Mouse (Mus musculus) frontal cortex, adult 2 months (tissue): ENCODE results near the gene Fam104a. TPM values are rescaled to one million over a fixed set of nuclear protein-coding genes. Genes with fewer than 3 reads are reported as not detected.
A peak's percentile ranks its signal among the peaks of the same experiment; 100 is the strongest.
"Not testable (repeated sequence)": the region's sequence is repeated elsewhere in the genome, so short reads cannot be mapped to it uniquely, and the experiment has no call there.

Source experiments
- DNase-seq, 2 experiments: peaks; one replicate each; pipeline ENCODE4 v3.0.0; 2022; ENCODE audit warnings: low spot score in 1 of 2; ENCODE audit errors: extremely low spot score in 1 of 2
- polyA plus RNA-seq: library from polyadenylated mRNA; depleted of rRNA; stranded (reverse); fragments of >200 nt; gene quantifications from 2 replicates; pipeline ENCODE4 v1.2.3, GENCODE M21; 2012

Fam104a gene
- polyA plus RNA-seq, 1 experiment: 27.9 TPM

- no peak for DNase-seq
These were observed 16.8 kb downstream of the Fam104a start for GRCm38 (mm10) chr11:113667122-113667521.

- no peak for DNase-seq
These were observed 17.3 kb downstream of the Fam104a start for GRCm38 (mm10) chr11:113666648-113667047.

GRCm38 (mm10) chr11:113666205-113666604 is 17.8 kb downstream of the Fam104a start:
- DNase-seq: no peak

GRCm38 (mm10) chr11:113664279-113664678 is 19.7 kb downstream of the Fam104a start:
- DNase-seq: no peak

GRCm38 (mm10) chr11:113661835-113662351 is 22.1 kb downstream of the Fam104a start:
- DNase-seq: no peak

- no peak for DNase-seq
These were observed 23.0 kb downstream of the Fam104a start for GRCm38 (mm10) chr11:113660940-113661339.

- DNase-seq: not testable (repeated sequence)
These were observed 23.7 kb downstream of the Fam104a start for GRCm38 (mm10) chr11:113660213-113660612.

GRCm38 (mm10) chr11:113658763-113659162 is 25.2 kb downstream of the Fam104a start:
- no peak for DNase-seq

GRCm38 (mm10) chr11:113658319-113658718 is 25.6 kb downstream of the Fam104a start:
- no peak for DNase-seq

GRCm38 (mm10) chr11:113657221-113657620 is 26.7 kb downstream of the Fam104a start:
- no peak for DNase-seq

- no peak for DNase-seq
These were observed 27.4 kb downstream of the Fam104a start for GRCm38 (mm10) chr11:113656511-113656932.

GRCm38 (mm10) chr11:113654561-113655270 is 29.2 kb downstream of the Fam104a start:
- DNase-seq: peak in 1 of 2 experiments; percentile 67

- no peak for DNase-seq
These were observed 29.9 kb downstream of the Fam104a start for GRCm38 (mm10) chr11:113654105-113654504.

GRCm38 (mm10) chr11:113652516-113652915 is 31.4 kb downstream of the Fam104a start:
- DNase-seq: no peak

GRCm38 (mm10) chr11:113651907-113652273 is 32.1 kb downstream of the Fam104a start:
- no peak for DNase-seq

- no peak for DNase-seq
These were observed 32.6 kb downstream of the Fam104a start for GRCm38 (mm10) chr11:113651206-113651906.

GRCm38 (mm10) chr11:113649353-113650210 is 34.4 kb downstream of the Fam104a start, which contains the start of gene Slc39a11:
Gene Slc39a11, minus strand, starts transcription at chr11:113650079.
- no peak for DNase-seq

GRCm38 (mm10) chr11:113648690-113649352 is 35.1 kb downstream of the Fam104a start, which contains the start of gene Cog1:
Gene Cog1, plus strand, starts transcription at chr11:113649169.
- DNase-seq: no peak

GRCm38 (mm10) chr11:113648152-113648551 is 35.8 kb downstream of the Fam104a start:
- DNase-seq: peak in 1 of 2 experiments; percentile 89

GRCm38 (mm10) chr11:113645181-113645580 is 38.8 kb downstream of the Fam104a start:
- no peak for DNase-seq
